Mouse (Mus musculus) liver, embryonic 13.5 days (tissue): Measurements from ENCODE around the gene Myo9b. TPM values are rescaled to one million over a fixed set of nuclear protein-coding genes. Genes with fewer than 3 reads are reported as not detected.

Experiments used
- ATAC-seq: fragments of 200-750 bp; cut with Nextera tagmentation; 2 replicates; pipeline ENCODE4 v1.8.0; 2017; ENCODE audit warnings: low read depth, mild to moderate bottlenecking, moderate number of reproducible peaks, moderate library complexity
- DNase-seq: peaks from one replicate; pipeline ENCODE4 v3.0.0; 2022
- H3K27ac ChIP-seq: fragments of 300-500 bp; sonication (generic); 2 replicates; pipeline ENCODE4 v1.5.1; 2015; ENCODE audit warnings: moderate library complexity, mild to moderate bottlenecking, inconsistent platforms
- H3K27me3 ChIP-seq: fragments of 300-500 bp; sonication (generic); 2 replicates; pipeline ENCODE4 v1.6.1; 2015; ENCODE audit warnings: mild to moderate bottlenecking, inconsistent platforms
- H3K36me3 ChIP-seq: fragments of 300-500 bp; sonication (generic); 2 replicates; pipeline ENCODE4 v1.6.1; 2015; ENCODE audit warnings: mild to moderate bottlenecking, inconsistent platforms
- H3K4me1 ChIP-seq: fragments of 300-500 bp; sonication (generic); replicated peaks from 2 replicates; pipeline ENCODE4 v1.6.1; 2015; ENCODE audit warnings: inconsistent platforms
- H3K4me2 ChIP-seq: fragments of 300-500 bp; sonication (generic); 2 replicates; pipeline ENCODE4 v1.6.1; 2015; ENCODE audit warnings: inconsistent platforms, mild to moderate bottlenecking, moderate library complexity
- H3K4me3 ChIP-seq: fragments of 300-500 bp; sonication (generic); replicated peaks from 2 replicates; pipeline ENCODE4 v1.5.1; 2015; ENCODE audit warnings: mild to moderate bottlenecking, inconsistent platforms
- H3K9ac ChIP-seq: fragments of 300-500 bp; sonication (generic); 2 replicates; pipeline ENCODE4 v1.6.1; 2015; ENCODE audit warnings: mild to moderate bottlenecking, inconsistent platforms
- H3K9me3 ChIP-seq: fragments of 300-500 bp; sonication (generic); replicated peaks from 2 replicates; pipeline ENCODE4 v1.6.1; 2016; ENCODE audit warnings: inconsistent platforms
- WGBS: fragments of 180-500 bp; shearing (Covaris S2); methylation state at CpG from one replicate; pipeline ENCODE4 v1.1.7; 2015; ENCODE audit not compliant: insufficient replicate concordance; 5-methylcytosine and 5-hydroxymethylcytosine counted together
- polyA plus RNA-seq: library from polyadenylated mRNA; unstranded; fragments of >200 nt; fragmentation: Nextera tagmentation; extraction: Ambion mirVana; gene quantifications from 2 replicates; pipeline ENCODE4 v1.2.1, GENCODE M21; 2015

Gene Myo9b
- polyA plus RNA-seq, 1 experiment from 2014 or later: 6.8 TPM

DNA sequence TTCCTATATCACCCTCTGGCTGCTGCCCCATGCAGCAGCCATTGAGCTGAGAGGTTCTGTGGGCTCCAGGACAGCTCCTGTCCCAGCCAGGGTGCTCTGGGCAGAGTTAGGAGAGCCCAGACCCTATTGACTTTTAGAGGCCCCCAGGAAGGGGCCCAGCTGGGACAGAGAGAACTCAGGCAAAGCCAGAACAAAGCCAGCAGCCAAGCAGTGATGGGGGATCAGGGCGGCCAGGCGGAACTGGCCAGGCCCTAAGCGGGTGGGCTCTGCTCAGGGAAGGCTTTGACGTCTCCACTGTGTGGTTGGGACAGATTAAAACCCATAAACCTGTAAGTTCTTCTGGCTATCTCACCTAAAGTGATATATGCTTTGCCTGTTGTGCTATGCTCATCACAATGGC is 106.5 kb downstream of the Myo9b start:
- ATAC-seq (no peak), DNase-seq (no peak)
- 69% methylated on average over 4 of the region's 4 CpGs for WGBS
- peaks cover 85% of the 10 kb centered on the region for H3K4me1 ChIP-seq
- peaks cover 20% of the 10 kb centered on the region for H3K36me3 ChIP-seq
- no peak overlapping the region; the same call in 1 of the 2 replicates for H3K9ac ChIP-seq
- H3K4me3 ChIP-seq: peak overlapping the region; percentile 68; the same call in 1 of the 2 replicates
- no peaks in the 10 kb centered on the region for H3K9me3 ChIP-seq
- no peak overlapping the region for H3K27ac ChIP-seq
- H3K27me3 ChIP-seq: peaks cover 80% of the 10 kb centered on the region
- peak overlapping the region; percentile 84 for H3K4me2 ChIP-seq

DNA sequence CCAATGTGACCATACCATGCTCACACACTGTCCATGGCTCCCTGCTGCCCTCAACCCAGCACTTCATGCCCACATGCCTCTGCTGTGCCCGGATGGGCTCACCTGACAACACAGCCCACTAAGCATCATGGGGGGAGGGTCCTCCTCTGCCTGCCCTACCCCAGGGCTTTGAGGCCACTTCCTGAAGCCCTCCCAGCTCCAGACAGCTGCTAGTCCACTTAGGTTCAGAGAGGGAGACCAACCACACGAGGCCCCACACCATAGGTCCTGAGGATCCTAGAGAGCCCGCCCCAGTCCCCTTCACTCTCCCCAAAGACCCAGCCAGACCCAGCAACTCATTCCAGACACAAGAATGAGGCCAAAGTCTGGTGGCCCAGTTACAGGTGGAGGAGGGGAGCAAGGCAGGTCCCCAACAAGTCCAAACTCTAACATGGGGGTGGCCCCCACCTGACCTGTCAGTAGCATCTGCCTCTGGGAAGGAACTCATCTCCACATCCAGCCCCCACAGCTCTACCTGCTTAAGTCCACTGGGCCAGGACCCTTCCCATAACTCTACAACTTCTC is 107.1 kb downstream of the Myo9b start:
- Histone ChIP-seq H3K27ac (peak overlapping the region; percentile 53), H3K4me3 (peak overlapping the region; percentile 68), H3K4me2 (peak overlapping the region; percentile 84), H3K36me3 (peaks cover 14% of the 10 kb centered on the region; the same call in 1 of the 2 replicates), H3K9ac (peak overlapping the region; percentile 77), H3K9me3 (no peaks in the 10 kb centered on the region), H3K27me3 (peaks cover 80% of the 10 kb centered on the region), H3K4me1 (peaks cover 82% of the 10 kb centered on the region)
- DNase-seq (no peak), ATAC-seq (no peak)
- 57% methylated on average over 3 of the region's 3 CpGs for WGBS

DNA sequence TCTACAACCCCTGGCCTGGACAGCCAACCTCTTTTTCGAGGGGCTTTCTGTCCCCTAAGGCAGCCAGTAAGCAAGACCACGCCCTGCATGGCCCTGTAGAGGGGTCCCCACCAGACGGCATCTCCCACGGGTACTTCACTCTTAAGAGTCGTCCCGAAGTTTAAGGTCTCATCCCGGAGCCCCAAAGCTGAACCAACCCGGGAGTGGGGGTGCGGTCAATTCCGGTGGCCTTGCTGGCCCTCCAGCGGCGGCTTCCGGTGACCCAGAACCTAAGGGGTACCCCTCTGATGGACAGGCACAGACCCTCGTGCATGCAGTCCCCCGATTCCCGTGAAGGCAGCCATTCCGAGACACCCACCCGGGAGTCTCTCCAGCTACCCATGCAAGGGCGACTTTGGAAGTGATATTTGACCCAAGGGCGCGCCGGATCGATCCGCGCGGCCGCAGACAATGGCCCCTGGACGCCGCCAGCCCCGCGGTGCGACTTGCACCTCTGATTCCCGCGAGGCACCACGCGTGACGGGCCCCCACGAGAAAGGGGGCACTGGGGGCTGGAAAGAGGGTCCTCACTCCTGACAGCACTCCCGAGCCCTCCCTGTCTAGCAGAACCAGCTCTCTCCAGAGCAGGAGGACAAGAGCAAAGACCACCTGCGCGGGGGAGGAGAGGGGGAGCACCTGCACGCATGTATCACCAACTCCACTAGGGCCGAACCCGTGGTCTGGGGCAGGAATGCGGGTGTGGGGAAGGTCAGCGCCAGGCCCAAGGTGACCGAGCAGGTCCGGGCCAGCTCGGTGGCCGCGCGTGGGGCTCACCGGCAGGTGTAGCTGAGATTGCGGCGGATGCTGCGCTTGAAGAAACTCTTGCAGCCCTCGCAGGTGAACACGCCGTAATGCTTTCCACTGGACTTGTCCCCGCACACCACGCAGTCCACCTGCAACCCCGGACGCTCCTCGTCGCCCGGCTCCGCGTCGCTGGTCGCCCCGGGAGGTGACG is 108.0 kb downstream of the Myo9b start:
- Histone ChIP-seq H3K9ac (peak overlapping the region; percentile 77), H3K36me3 (peaks cover 13% of the 10 kb centered on the region; the same call in 1 of the 2 replicates), H3K4me1 (peaks cover 73% of the 10 kb centered on the region), H3K9me3 (no peaks in the 10 kb centered on the region), H3K27me3 (peaks cover 80% of the 10 kb centered on the region), H3K27ac (peak overlapping the region; percentile 73), H3K4me2 (peak overlapping the region; percentile 84), H3K4me3 (peak overlapping the region; percentile 68)
- WGBS: 6% methylated on average over 72 of the region's 72 CpGs
- DNase-seq: no peak
- no peak for ATAC-seq

DNA sequence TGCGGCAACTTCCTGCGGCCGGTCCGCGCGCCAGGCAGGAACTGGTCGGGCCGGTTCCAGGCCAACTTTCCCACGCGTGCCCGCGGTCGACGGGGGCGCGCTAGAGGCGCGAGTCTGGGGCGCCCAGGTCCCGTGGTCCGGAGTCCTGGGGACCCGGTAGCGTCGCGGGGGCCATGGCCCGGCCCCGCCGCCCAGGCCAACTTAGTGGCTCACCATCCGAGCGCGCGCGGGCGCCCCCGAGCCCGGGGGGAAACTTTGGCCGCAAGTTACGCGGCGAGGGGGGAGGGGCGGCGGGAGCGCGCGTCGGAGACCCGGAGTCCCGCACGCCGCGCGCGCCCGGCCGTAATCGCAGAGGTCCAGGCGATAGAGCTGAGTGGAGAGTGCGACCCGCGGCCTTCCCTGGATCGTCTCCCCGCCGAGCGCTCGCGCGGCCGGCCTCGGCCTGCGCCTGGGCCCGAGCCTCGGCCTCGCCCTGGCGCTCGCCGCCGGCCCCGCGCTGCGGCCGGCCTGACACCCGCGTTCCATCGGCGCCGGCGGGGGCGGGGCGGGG is 109.0 kb downstream of the Myo9b start, which contains the start of gene Nr2f6:
Gene Nr2f6, minus strand, starts transcription at position 540 of the 550 bp plus-strand sequence.
- WGBS: under 1% methylated on average over 70 of the region's 89 CpGs
- ATAC-seq (peak; percentile 7), DNase-seq (no peak)
- H3K9ac ChIP-seq: peak within 1 kb of the TSS; percentile 77
- peaks cover 72% of the 10 kb centered on the region for H3K27me3 ChIP-seq
- H3K4me2 ChIP-seq: peak within 1 kb of the TSS; percentile 84
- peak within 1 kb of the TSS; percentile 68 for H3K4me3 ChIP-seq
- peak within 1 kb of the TSS; percentile 75 for H3K27ac ChIP-seq
- peaks cover 63% of the 10 kb centered on the region for H3K4me1 ChIP-seq
- peaks cover 9% of the 10 kb centered on the region; the same call in 1 of the 2 replicates for H3K36me3 ChIP-seq
- H3K9me3 ChIP-seq: no peaks in the 10 kb centered on the region

DNA sequence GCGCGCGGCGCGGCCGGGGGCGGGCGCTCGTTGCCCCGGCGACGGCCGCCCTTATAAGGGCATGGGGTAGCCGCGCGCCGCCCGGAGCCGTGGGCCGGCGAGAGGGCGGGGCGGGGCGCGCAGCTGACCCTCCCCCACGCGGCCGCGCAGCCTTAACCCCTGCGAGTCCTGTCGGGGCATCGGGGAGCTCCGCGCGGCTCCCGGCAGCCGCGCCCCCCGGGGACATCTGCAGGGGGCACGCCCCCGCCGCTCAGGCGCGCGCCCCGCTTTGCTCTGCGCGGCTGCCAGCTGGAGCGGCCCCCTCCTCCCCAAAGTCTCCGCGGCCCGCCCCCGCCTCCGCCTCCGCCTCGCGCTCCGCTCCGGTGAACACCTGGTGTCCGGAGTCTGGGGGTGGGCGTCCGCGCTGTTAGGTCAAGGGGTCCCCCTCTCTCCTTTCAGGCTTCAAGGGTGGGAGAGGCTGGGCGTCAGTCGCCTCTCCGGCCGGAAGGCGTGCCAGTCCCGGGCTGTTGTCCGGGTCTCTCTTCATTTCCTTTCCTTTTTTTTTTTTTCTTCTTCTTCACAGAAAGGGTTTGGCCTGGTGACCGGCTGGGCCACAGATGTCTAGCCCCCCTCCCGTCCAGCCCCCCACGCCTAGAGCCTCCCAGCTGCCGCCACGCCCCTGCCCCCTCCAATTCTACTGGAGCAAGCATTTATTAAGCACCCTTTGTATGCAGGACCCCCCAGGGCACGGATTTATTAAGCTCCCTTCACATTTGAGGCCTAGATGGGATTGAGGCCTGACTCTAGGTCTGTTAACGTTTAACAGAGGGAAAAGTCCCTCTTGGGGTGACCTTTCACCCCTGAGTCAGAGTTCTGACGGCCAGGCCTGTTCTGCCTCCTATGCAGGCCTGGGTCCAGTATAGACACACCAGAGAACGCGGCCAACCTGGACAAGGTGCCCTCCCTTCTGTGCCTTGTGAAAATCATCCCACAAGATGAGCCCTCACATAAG is 109.8 kb downstream of the Myo9b start:
- 9% methylated on average over 41 of the region's 80 CpGs for WGBS
- ATAC-seq: peak; percentile 80
- peak overlapping the region; percentile 75 for H3K27ac ChIP-seq
- no peaks in the 10 kb centered on the region for H3K9me3 ChIP-seq
- H3K4me2 ChIP-seq: peak overlapping the region; percentile 84
- peaks cover 8% of the 10 kb centered on the region; the same call in 1 of the 2 replicates for H3K36me3 ChIP-seq
- H3K9ac ChIP-seq: peak overlapping the region; percentile 63
- peak overlapping the region; percentile 68 for H3K4me3 ChIP-seq
- H3K27me3 ChIP-seq: peaks cover 64% of the 10 kb centered on the region
- DNase-seq: peak; percentile 56
- H3K4me1 ChIP-seq: peaks cover 55% of the 10 kb centered on the region

DNA sequence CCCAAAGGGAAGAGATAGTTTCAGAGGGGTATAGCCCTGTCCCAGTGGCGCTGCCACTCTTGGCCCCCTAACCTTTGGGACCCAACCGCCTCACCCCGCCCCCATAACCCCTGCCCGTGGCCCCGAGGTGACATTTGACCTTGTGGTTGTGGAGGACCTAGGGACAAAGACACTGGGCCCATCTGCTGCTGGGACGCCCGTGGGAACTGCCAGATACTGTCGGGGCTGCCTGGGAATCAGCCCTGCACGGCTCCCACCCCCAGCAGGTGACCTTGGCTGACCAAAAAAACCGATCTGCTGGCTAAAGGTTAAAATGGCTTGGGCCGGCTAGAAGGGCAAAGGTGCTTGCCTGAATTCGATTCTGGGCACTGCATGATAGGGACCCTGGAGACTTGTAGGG is 110.9 kb downstream of the Myo9b start:
- peaks cover 49% of the 10 kb centered on the region for H3K4me1 ChIP-seq
- ATAC-seq (0 out of 2 replicates have a peak, but pooled peaks have one; percentile 2), DNase-seq (no peak)
- no peak overlapping the region for H3K9ac ChIP-seq
- H3K36me3 ChIP-seq: no peaks in the 10 kb centered on the region
- H3K9me3 ChIP-seq: no peaks in the 10 kb centered on the region
- H3K4me2 ChIP-seq: peak overlapping the region; percentile 84; the same call in 1 of the 2 replicates
- peak overlapping the region; percentile 75 for H3K27ac ChIP-seq
- peaks cover 55% of the 10 kb centered on the region for H3K27me3 ChIP-seq
- 53% methylated on average over 12 of the region's 12 CpGs for WGBS
- H3K4me3 ChIP-seq: no peak overlapping the region

DNA sequence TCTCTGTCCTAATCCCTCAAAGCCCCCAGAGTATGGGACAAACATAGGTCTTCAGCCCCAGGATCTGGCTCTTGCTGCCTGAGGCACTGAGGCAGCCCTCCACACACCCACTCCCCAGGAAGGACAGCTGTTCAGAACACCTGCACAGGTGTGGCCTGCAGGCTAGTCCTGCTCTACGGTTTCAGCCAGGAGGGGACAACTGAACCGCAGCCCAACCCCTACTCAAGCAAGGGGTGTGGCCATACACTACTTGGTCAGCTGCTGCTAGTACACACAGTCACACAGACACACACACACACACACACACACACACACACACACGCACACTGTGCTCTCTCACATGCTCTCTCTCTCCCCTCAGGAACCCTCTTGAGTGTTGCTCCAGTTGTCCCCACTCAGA is 111.3 kb downstream of the Myo9b start:
- no peak overlapping the region for H3K4me3 ChIP-seq
- H3K9ac ChIP-seq: no peak overlapping the region
- H3K4me1 ChIP-seq: peaks cover 45% of the 10 kb centered on the region
- H3K4me2 ChIP-seq: peak overlapping the region; percentile 21; the same call in 1 of the 2 replicates
- H3K36me3 ChIP-seq: no peaks in the 10 kb centered on the region
- WGBS: 52% methylated on average over 3 of the region's 3 CpGs
- no peak for ATAC-seq
- no peaks in the 10 kb centered on the region for H3K9me3 ChIP-seq
- peaks cover 50% of the 10 kb centered on the region for H3K27me3 ChIP-seq
- peak overlapping the region; percentile 75 for H3K27ac ChIP-seq
- DNase-seq: no peak

DNA sequence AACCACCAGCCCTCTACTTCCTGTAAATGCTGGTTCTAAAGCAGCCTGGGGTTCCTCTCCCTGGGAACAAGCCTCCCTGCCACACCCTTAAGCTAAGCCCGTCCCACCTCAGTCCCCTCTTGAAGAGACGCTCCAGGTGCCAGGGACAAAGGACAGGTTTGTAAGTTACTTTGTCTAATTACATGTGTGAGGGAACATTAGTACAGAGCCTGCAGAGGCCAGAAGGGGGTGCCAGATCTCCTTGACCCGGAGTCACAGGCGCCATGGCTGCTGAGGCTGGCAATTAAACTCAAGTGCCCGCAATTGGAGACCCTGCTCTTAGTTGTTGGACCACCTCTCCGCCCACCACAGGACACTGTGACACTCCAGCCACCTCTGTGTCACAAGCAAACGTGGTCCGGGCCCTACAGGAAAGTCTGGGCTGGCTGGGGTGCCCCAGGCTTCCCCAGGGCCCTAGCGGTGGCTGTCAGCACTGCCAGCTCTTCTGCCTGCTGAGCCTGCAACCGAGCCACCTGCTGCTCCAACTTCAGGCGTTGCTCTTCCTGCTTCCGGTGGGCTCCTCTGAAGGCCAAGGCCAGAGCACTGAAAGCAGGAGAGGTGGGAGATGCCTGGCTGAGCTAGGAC is 112.8 kb downstream of the Myo9b start:
- H3K36me3 ChIP-seq: no peaks in the 10 kb centered on the region
- no peak overlapping the region for H3K4me3 ChIP-seq
- no peak overlapping the region for H3K9ac ChIP-seq
- peaks cover 32% of the 10 kb centered on the region for H3K4me1 ChIP-seq
- 67% methylated on average over 12 of the region's 12 CpGs for WGBS
- no peak overlapping the region; the same call in 1 of the 2 replicates for H3K27ac ChIP-seq
- no peaks in the 10 kb centered on the region for H3K9me3 ChIP-seq
- DNase-seq (no peak), ATAC-seq (no peak)
- peaks cover 35% of the 10 kb centered on the region for H3K27me3 ChIP-seq
- no peak overlapping the region for H3K4me2 ChIP-seq

DNA sequence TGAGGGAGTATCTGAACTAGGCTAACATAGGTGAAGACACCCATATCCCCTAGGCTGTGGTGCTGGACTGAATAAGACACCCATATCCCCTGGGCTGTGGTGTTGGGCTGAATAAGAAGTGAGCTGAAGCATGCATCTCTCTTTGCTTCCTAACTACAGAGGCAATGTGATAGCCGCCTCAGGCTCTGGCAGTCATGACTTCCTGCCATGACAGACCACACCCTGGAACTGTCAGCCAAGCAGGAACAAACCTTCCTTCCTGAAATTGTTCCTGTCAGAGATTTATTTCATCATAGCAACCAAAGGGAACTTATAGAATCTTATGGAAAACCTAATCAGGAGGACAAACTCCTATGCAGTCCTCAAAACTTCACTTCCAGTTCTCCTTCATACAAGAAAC is 115.8 kb downstream of the Myo9b start:
- Histone ChIP-seq H3K36me3 (no peaks in the 10 kb centered on the region), H3K27ac (no peak overlapping the region), H3K9me3 (no peaks in the 10 kb centered on the region), H3K4me1 (peaks cover 18% of the 10 kb centered on the region), H3K9ac (no peak overlapping the region), H3K4me3 (no peak overlapping the region), H3K27me3 (peaks cover 6% of the 10 kb centered on the region; the same call in 1 of the 2 replicates), H3K4me2 (no peak overlapping the region)
- WGBS: 27% methylated on average over 1 of the region's 1 CpGs
- ATAC-seq (no peak), DNase-seq (no peak)

DNA sequence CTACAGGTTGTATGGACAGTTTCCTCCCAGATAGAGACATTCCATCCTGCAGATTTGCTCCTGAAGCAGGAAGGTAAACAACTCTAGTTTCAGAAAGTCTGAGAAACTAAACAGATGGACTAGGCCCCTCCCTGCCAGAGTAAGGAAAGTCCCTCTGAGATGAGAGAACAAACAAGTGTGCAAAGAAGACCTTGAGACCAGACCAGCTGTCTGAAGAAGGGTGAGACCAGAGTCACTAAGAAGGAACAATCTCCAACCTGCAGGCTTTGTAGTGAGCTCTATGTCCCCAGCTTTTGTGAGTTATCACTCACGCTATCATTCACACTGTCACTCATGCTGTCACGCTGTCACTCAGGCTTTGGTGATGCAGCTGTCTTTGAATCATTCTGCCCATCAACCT is 119.2 kb downstream of the Myo9b start:
- H3K36me3 ChIP-seq: no peaks in the 10 kb centered on the region
- H3K27me3 ChIP-seq: no peaks in the 10 kb centered on the region
- ATAC-seq: no peak
- no peak overlapping the region for H3K4me3 ChIP-seq
- H3K9ac ChIP-seq: no peak overlapping the region
- H3K9me3 ChIP-seq: no peaks in the 10 kb centered on the region
- no peak for DNase-seq
- no peak overlapping the region for H3K27ac ChIP-seq
- peaks cover 28% of the 10 kb centered on the region for H3K4me1 ChIP-seq
- WGBS: 68% methylated on average over 2 of the region's 2 CpGs
- H3K4me2 ChIP-seq: no peak overlapping the region
